ENCODE assay signal across 14 mouse cellular contexts in genomic region chr4:149952201-149952600, GRCm38 (mm10). TPM values are rescaled to one million over a fixed set of nuclear protein-coding genes. Genes with fewer than 3 reads are reported as not detected.
DNase-seq lines count a peak whose midpoint lies in the region; TF ChIP-seq lines count a peak whose summit lies in the region.
"Had no signal": no experiment of that assay in that cellular context is flagged by ENCODE, and none has a peak within 500 bp of the region (broad histone marks: within the 10 kb centered on the region; RNA-seq: fewer than 3 reads in every experiment).

No protein-coding gene starts in this region.

- H3K4me3 ChIP-seq in gastrocnemius, adult 2 months: peak overlapping the region; percentile 76

- no peak overlapping the region for H3K27ac ChIP-seq in gastrocnemius, adult 2 months

- DNase-seq in adrenal gland, postnatal 14 days: peak; percentile 38
- no peak for DNase-seq in adrenal gland, postnatal 4 days (ENCODE audit: low spot score in 2 of 2)
- no peak for DNase-seq in gastrocnemius, adult 2 months
- no peak for DNase-seq in gastrocnemius, postnatal 10 days
- peak; percentile 65 to 80 for DNase-seq in lung, adult 18-20 months
- DNase-seq in lung, postnatal 10 days: no peak
- DNase-seq in spleen, postnatal 4 days (ENCODE audit: low spot score in 2 of 2): no peak
- no peak for DNase-seq in retina, embryonic 14.5 days (ENCODE audit: low spot score)
- DNase-seq: kidney, adult 11 months; kidney, postnatal 14 days; liver, postnatal 0 days; midbrain, embryonic 14.5 days; retina, postnatal 1 day; thymus, postnatal 25 days had no signal

- TF ChIP-seq CTCF in gastrocnemius, adult 2 months (IDR thresholded peaks at IDR 0.05): no peak

- intact Hi-C loops in gastrocnemius, adult 2 months (cut with DNase I): no loop called here

RNA-seq across cellular contexts. Expression of gene Spsb1, which starts 2.6 kb away (rescaled TPM):
- 24.7 and 29.6 TPM in 2 replicates for total RNA-seq in adrenal gland, postnatal 14 days (2021)
- 10 to 100 TPM; 36.9 to 42.0 TPM for total RNA-seq in adrenal gland, postnatal 4 days (2021)
- total RNA-seq in gastrocnemius, adult 2 months (2021): 10 to 100 TPM in 1 of 2 experiments, 1 to 10 TPM in 1; 5.5 to 16.1 TPM
- 10 to 100 TPM; 18.9 to 21.1 TPM for total RNA-seq in gastrocnemius, postnatal 10 days (2021)

RNA-seq across cellular contexts. Expression of gene H6pd, which starts 56.6 kb away (rescaled TPM):
- total RNA-seq in adrenal gland, postnatal 14 days (2021): 115 and 132 TPM in 2 replicates
- total RNA-seq in adrenal gland, postnatal 4 days (2021): 100 to 1,000 TPM; 108 to 120 TPM
- total RNA-seq in gastrocnemius, adult 2 months (2021): 100 to 1,000 TPM in 1 of 2 experiments, 10 to 100 TPM in 1; 41.6 to 104 TPM
- total RNA-seq in gastrocnemius, postnatal 10 days (2021): 10 to 100 TPM; 57.1 to 61.3 TPM

Comparison
In these comparisons a context has a peak if more than half of its experiments do, and no peak if none do; other contexts are left out.
1. DNase-seq: peak in adrenal gland, postnatal 14 days (single experiment) and lung, adult 18-20 months (2 of 2); none in adrenal gland, postnatal 4 days (0 of 2), gastrocnemius, adult 2 months (single experiment), gastrocnemius, postnatal 10 days (single experiment), lung, postnatal 10 days (single experiment), spleen, postnatal 4 days (0 of 2) and retina, embryonic 14.5 days (single experiment).